Mouse (Mus musculus) MEL-GATA-1-ER (cell line): ENCODE results near the gene Adgrg1.

Experiments used
- DNase-seq: peaks from one replicate; pipeline ENCODE4 v3.0.0-alpha.2; 2012; ENCODE audit warnings: low read depth; ENCODE audit errors: extremely low read depth

Adgrg1 gene

DNA sequence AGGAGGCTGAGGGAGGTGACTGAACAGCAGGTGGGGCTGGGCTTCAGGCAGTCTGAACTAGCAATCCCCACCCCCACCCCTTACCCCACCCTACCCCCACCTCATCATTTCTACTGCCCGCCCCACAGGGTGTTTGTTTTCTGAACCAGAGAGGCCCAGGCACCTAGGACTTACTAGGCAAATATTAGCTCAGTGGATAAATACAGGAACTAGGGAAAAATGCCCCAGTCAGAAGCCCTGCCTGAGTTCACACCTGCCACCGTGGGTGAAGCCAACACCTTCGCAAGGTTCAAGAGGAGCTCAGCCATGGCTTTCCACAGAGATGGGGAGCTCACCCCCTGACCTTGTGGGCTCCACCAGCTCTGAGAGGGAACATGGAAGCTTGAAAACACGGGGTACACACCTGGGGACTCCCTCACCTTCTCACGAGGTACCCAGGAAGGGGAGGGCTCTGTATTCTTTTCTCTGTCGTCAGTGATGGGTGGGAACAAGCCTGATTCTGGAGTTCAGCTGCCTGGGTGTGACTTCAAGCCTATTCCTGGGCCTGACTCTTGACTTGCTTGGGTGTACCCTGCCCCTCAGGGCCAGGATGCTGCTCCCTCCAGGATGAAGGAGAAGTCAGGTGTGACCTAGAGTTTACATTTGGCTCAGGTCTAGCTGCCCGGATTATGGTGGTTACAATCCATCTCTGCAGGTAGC is at the start of gene Adgrg1:
Gene Adgrg1 (plus strand): TSS at position 285 of the 699 bp plus-strand sequence.
- DNase-seq: no peak

DNA sequence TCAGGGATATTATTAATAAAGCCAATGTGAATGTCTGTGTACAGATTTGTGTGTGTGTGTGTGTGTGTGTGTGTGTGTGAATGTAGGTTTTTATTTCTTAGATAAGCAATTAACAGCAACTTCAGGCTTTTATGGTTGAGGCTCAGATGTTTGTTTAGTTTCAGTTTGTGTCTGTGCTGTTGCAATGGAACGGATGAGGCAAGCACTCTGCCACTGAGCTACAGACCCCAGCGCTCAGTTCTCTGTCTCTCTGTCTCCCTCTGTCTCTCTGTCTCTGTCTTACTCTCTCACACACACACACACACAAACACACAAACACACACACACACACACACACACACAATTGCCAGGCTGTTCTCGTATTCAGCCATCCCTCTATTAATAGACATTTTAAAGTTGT is 46.3 kb upstream of the Adgrg1 start:
- no peak for DNase-seq

DNA sequence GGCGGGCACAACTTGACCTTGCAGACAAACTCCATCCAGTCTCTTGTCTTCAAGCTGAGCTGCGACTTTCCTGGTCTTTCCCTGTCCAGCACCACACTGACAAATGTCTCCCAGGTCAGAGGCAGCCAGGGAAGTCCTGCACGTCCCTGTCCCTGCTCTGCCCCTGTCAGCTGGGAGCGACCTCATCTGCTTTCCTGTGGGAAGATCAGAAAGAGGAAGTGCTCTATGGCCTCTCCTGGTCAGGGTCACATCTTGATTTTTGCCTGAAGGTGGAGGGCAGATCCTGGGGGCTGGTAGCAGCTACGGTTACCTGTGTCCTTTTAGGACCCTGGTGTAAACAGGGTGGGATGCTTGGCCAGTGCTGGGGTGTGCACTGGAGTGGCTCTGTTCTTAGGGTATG is 40.6 kb upstream of the Adgrg1 start:
- DNase-seq: no peak

DNA sequence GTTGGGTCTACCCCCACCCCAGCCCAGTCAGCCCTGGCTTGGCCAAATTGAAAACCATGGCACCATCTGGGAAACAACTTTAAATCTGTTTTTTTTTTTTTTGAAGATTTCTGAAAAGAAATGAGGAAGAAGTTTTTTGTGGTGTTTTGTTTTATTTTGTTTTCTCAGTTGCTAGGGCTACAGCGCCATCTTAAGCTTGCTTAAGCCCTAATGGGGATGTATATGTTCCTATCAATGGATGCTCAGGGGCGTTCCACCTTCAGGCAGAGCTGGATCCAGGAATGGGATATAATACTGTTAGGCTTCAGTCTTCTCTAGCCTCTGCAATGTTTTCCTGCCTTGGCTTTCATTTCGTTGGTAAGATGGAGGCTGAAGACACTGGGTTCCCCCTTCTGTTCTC is 39.4 kb upstream of the Adgrg1 start:
- no peak for DNase-seq

DNA sequence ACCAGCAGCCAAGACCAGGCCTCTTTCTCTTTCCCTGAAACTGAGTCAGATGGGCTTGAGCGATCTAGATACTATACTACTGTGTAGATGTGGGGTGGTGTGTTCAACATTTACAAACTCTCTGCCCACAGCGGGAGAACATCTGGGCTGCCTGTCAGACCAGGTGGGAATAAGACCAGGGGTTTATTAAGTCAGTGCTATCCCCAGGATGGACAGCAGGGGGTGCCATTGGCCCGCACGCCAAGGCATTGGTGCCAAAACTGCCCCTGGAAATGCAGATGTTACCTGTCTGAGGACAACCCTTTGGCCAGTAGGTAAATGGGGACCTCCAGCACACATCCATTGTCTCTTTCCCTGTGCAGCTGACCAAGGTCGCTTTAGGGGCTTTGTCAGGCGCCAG is 32.0 kb upstream of the Adgrg1 start:
- DNase-seq: no peak

DNA sequence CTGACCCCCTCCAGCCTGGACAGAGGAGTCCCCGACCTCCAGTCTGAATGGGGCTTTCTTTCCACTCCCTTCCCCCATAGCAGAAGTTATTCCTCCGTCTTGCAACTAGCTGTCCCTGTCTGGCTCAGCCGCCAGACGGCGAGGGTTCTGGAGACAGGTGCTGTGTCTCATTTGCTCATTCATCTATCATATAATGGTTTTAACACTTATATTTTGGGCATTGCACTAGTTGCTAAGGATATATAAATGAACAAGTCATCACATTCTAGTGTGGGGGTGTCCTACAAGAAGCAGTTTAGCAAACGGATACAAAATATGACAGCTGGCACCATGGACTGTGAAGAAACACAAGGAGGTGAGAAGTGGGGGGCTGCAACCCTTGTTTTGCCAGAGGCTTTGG is 29.4 kb upstream of the Adgrg1 start:
- DNase-seq: no peak

DNA sequence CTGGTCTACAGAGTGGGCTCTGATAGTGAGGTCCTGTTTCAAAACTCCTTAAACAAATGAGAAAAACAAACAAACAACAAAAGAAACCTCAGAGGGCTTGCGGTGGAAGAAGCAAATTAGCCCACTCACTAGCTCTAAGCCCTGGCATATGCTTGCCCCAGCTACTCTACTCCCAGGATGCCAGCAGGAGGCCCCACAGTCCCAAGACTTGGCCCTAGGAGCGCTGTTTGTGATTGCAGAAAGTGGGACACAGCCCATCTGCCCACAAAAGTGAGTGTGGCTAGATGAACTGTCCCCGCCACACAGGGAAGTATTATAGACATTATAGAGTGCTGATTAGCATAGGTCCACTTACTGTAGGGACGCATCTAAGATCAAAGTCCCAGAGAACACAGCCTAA is 26.1 kb upstream of the Adgrg1 start:
- no peak for DNase-seq

DNA sequence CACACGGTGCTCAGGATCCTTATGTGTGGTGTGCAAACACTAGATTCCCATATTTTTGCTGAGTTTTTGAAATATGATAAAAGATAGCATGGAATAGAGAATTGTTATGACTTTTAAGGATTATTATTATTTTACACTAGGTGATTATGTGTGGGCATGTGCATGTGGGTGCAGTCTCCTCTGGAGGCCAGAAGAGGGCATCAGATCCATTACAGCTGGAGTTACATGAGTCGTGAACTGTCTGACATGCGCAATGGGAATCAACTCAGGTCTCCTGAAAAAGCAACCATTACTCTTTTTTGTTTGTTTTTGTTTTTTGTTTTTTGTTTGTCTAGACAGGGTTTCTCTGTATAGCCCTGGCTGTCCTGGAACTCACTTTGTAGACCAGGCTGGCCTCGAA is 25.5 kb upstream of the Adgrg1 start:
- no peak for DNase-seq

DNA sequence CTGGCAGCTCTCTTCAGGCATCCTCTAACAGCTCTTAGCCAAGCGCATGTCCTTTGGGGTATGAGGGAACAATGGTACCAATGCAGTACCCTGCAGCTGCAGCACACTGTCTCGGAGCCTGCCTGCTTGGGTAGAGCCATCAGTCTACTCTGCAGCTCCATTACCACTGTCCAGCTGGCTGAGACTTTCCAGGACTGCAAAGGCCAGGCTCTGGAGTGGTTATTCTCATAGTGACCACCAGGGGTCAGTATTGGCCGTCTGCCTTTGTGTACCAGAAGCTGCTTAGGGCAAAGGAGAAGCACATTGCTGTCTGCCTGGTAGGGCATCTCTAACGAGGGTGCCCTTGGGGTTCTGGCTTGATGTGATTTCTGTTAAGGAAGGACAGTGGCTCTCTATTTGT is 24.5 kb upstream of the Adgrg1 start:
- no peak for DNase-seq

DNA sequence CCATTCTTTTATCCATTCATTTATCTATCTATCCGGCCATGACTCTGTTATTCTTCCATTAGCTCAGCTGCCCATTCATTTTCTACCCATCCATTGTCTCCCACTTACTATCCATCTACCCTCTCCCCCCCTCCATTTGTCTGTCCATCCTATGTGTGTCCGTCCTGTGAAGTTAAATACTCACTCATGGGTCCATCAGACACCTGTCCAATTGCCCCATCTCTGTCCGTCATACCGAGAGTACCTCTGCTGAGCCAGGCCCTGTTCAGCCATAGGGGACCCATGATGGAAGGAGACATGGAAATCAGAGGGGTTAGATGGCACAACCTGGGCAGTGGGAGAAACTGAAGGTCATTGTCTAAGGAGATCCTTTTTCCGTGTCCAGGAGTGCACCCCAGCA is 24.1 kb upstream of the Adgrg1 start:
- DNase-seq: no peak

DNA sequence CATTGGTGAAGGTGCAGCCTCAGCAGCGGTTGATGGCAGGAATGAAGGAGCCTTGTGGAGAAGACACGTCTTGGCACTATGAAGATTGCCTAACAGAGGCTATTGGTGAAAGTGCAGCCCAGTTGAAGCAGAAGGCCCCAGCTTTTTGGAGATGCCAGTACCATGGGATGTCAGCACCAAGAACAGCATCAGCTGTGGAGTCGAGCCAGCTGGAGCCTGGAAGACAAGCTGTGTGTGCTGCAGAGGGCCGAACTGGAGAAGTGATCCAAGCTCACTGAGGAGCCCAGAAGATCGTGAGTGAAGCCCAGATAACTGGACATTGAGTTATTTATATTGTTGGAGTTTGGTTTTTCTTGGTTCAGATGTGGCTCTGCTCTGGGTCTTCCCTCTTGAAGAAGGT is 22.5 kb upstream of the Adgrg1 start:
- no peak for DNase-seq

DNA sequence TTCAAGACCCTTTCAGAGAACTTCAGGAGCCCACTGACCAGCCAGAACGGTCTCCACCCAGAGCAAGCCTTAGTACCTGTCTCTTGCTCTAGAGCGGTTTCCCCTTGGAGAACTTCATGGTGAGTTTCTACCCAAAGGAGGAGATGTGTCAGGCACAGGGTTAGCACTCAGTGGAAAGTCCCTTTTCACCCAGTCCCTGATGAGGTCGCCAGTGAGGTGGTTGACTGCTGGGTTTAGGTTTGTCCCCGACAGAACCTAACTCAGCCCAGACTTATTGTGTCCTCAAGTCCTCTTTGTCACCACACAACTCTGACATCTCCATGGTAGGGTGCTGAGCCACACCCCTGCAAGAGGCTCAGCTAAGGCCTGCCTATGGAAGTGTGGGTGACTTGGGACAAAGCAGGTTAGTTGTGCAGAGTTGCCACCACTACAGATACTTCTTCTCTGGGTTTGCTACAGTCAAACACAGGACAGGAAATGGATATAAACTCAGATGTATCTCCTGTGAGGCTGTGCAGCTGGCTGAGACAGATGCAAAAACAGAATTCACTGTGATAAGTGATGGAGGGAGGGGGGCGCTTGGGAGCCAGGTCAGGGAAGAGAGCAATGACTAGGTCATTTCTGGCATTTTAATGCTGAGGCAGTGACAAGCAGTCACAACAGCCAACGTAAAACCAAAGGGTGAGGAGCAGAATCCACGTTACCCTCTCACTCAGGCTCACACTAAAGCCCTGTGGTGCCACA is 20.8 kb upstream of the Adgrg1 start:
- no peak for DNase-seq

DNA sequence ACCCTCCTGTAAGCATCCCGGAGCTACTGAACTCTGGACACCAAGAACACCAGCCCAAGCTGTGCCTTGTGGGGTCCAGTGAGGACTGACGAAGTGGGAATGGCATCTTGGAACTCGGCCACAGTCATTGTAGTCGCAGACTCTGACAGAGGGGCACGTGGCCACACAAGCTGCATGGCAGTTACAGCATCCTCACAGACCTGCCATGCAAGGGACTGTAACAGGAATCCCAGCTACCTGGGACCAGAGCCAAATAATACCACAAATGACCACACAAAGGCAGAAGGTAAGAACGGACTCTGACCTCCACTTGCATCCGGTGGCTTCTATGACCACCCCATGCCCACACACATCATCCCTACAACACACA is 20.2 kb upstream of the Adgrg1 start:
- no peak for DNase-seq

DNA sequence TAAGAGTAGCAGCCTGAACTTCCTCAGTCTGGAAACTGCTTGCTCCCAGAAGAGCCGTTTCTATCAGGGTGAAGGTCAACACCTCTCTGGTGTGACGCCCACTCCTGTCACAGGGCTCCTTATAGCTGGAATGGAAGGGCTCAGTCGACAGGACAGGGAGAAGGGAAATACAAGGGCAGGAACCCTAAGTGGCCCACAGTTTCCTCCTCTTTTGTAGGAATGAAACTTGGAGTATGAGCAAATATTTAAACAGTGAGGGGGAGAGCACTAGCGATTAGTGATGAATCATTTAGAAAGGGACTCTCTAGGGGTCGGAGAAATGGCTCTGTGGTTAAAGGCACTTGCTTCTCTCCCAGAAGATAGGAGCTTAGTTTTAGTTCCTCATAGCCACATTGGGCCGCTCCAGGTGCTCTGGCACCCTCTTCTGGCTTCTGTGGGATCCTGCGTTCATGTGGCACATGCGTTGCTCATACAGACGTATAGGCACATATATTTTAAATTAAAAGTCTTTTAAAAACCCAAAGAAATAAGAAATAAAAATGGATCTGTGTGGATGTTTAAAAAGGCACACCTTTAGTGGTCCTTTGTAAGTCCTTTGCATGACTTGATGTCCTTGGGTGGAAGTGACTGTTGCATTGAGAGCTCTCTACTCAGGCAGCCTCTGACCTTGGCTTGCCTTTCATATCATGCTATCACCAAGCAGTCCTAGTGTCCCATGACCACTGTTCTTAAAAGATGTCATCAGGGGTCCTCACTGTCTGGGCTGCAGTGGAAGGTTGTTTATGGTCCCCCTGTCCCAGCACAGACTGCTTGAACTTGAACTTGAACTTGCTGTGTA is 19.4 kb upstream of the Adgrg1 start:
- peak; percentile 80 for DNase-seq

DNA sequence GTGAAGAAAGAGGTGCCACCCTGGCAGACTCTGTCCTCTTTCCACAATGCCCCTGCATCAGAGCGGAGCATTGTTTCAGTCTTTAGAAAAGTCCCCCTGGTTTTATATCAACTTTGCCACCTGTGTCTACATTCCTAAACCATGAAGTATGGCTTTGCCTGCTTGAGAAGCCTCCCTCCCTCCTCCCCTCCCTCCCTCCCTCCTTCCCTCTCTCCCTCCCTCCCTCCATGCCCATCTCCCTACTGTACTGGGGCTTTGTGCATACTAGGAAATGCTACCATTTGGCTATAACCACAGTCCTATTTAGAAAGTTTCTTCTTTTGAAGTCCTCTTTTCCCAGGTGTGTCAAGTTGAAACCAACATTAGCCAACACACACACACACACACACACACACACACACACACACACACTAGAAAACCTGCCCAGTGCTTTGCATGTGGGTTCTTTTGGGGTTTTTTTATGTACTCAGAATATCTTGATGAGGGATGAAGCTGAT is 18.4 kb upstream of the Adgrg1 start:
- no peak for DNase-seq

DNA sequence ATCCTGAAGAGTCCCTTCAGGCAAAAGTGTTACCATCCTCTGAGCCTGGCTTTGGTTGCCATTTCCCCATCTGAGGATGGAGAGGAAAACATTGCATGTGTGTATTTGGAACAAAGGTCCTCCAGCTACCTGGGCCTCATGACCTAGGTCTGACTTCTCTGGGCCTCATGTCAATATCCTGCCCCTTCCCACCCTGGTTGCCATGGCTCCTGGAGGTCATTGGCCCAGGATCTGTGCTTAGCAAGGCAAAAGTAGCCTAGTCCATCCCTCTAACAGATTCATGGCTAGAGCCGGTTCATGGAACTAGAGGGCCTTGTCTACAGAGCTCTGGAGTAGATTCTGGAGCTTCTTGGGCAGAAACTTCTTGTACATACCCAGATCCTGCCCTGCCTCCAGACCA is 12.3 kb upstream of the Adgrg1 start:
- no peak for DNase-seq

DNA sequence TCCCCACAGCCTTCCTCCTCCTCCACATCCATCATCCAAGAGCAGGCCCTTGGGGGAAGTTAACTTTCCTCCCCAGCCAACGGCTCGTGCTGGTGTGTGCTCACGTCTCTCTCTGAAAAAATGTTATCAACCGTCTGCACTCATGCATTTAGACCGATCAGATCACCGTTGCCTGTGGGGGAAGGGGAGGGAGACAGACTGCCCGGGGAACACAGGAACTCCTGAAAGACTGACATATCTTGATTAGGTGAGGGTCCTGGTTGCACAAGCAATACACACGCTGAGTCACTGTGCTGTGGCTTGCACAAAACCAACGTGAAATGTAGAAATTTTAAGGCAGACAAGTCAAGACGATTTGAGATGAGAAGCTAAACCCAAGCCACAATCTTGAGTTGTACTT is 9.7 kb upstream of the Adgrg1 start:
- peak; percentile 95 for DNase-seq

DNA sequence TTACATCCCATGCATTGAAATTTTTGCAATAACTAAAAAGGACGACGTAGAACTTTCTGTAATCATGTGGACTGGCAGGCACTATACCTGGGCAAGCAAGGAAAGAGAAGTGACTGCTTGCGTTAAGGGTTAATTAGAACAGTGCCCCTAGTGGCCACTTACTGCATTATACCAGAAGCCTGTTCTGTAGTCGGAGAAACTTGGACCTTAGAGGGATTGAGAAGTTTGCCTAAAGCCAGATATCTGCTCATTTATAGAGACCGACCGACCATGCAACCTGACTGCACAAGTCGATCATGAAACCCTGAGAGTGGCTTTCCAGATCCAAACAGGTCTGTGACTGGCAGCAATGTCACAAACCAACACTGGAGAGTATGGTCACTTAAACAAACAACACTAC is 8.0 kb upstream of the Adgrg1 start:
- no peak for DNase-seq

DNA sequence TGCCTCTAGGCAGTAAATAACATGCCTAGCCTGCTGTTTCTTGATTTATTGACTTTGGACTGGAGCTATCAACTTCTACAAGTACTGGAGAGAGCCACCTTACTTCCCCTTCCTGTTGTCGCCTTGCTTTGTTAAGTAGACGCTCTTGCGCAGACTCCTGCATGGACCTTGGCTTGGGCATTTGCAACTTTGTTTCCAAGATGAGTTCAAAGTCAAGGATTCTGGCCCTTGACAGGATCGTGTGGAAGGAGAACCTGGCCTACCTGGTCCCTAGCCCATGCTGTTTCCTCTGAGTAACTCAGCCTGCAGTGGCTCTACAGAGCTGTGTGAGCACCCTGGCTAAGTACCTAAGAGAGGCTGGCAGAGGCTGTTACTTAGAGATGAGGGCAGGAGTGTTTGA is 7.5 kb upstream of the Adgrg1 start:
- no peak for DNase-seq

DNA sequence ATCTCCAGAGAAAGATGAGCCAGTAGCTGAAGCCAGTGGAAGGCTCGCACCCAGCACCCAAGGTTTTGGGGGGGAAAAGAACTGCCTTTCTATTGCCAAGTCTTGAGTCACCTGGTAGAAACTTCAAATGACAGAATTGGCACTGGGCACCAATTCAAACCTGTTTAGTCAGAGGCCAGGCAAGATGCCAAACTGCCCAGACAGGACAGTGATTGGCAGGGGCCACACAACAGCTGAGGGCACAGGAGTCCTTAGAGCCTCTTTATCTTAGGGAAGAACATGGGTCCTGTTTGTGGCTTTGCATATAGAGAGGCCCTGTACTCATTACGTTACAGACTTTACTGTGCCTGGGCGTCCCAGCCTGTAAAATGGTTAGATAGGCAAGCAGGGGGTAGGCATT is 7.0 kb upstream of the Adgrg1 start:
- no peak for DNase-seq

DNA sequence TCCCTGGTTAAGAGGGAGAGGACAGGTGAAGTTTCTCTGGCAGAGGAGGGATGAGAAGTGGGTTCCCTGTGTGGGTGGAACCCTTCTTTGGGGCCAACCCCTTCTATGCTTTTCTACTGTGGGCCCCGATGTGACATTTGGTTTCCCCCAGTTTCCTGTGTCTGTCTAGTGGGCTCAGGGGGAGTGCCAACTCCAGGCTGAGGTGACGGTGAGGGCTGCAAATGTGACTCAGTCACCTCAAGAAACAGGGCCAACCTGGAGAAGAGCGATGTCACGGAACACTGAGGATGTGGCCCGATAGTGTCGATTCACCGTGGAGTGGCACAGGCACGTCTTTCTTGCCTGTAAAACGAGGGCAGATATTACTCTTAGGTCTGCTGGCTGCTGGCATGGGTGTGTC is 1.3 kb upstream of the Adgrg1 start:
- no peak for DNase-seq

DNA sequence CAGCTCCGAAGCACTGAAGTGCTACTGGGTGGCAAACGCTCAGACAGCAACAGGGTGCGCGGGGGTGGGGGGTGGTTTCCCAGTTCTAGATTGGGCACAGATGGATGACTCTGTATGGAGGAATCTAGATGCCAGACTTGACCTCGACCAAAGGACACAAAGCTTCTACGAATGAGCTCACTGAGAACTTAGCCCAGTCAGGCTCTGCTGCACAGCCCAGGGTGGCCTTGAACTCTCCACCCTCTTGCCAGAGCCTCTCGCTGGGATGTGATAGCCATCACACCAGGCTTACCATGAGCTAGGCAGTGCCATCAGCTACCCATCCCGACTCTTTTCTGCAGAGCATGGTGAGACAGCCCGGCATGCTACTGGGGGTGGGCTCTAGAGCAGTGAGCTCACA is 765 bp upstream of the Adgrg1 start:
- DNase-seq: no peak
